Mouse (Mus musculus) G1E-ER4 (cell line): ENCODE results near the gene Pip4k2c. TPM values are rescaled to one million over a fixed set of nuclear protein-coding genes. Genes with fewer than 3 reads are reported as not detected.

Experiments used
- GATA1 ChIP-seq: IDR thresholded peaks from one replicate; pipeline ENCODE4 v1.8.0; 2012; ENCODE audit warnings: low read length, inconsistent platforms
- polyA plus RNA-seq: library from polyadenylated mRNA; stranded (reverse); fragments of >175 nt; gene quantifications from 2 replicates; pipeline ENCODE4 v1.2.3, GENCODE M21; 2012

Pip4k2c gene
- polyA plus RNA-seq, 1 experiment = 80.6 TPM

DNA sequence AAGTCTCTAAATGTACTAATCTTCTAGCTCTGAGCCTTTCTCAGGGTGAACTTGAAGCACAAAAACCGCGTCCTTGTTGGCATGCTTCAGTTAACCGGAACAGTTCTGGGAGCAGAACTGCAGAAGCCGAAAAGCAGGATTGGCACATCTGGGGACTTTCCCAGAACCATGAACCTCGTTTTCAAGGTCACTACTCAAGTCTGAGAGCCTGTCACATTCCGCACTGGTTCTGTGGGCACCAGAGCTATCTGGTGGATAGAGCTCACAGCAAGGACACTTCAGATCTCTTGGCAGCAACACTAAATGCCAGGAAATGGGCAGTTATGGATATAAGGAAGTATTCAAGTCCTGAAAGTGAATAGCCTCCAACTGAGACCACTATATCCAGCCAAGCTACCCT lies 64.2 kb downstream of the Pip4k2c start:
- TF ChIP-seq GATA1 = no peak

Other genes with a start within 250 kb of the Pip4k2c start
- gene Ctdsp2, start 232.9 kb downstream of the Pip4k2c start, polyA plus RNA-seq = 101 and 131 TPM in 2 replicates
- gene Avil, start 210.9 kb downstream of the Pip4k2c start, polyA plus RNA-seq = 0.04 TPM in 2 replicates
- 69.6 and 77.9 TPM in 2 replicates for gene Tsfm, start 180.7 kb downstream of the Pip4k2c start, polyA plus RNA-seq
- gene Mettl1, start 170.2 kb downstream of the Pip4k2c start, polyA plus RNA-seq = 17.5 and 38.2 TPM in 2 replicates
- gene Eef1akmt3, start 170.1 kb downstream of the Pip4k2c start, polyA plus RNA-seq = 0.09 and 0.10 TPM in 2 replicates
- gene Cyp27b1, start 163.3 kb downstream of the Pip4k2c start, polyA plus RNA-seq = 0.03 and 0.11 TPM in 2 replicates
- gene March9, start 151.4 kb downstream of the Pip4k2c start, polyA plus RNA-seq = 0.72 TPM in 2 replicates
- gene Cdk4, start 148.1 kb downstream of the Pip4k2c start, polyA plus RNA-seq = 1,725 and 2,105 TPM in 2 replicates
- gene Tspan31, start 141.3 kb downstream of the Pip4k2c start, polyA plus RNA-seq = 33.1 and 45.9 TPM in 2 replicates
- gene Agap2, start 136.3 kb downstream of the Pip4k2c start, polyA plus RNA-seq = 0.14 and 0.28 TPM in 2 replicates
- 104 and 109 TPM in 2 replicates for gene Os9, start 90.5 kb downstream of the Pip4k2c start, polyA plus RNA-seq
- 143 and 205 TPM in 2 replicates for gene B4galnt1, start 46.4 kb downstream of the Pip4k2c start, polyA plus RNA-seq
- gene Slc26a10, start 30.9 kb downstream of the Pip4k2c start, polyA plus RNA-seq = 0.33 and 0.66 TPM in 2 replicates
- 61.8 and 77.7 TPM in 2 replicates for gene Arhgef25, start 21.5 kb downstream of the Pip4k2c start, polyA plus RNA-seq
- gene Dtx3, start 15.9 kb downstream of the Pip4k2c start, polyA plus RNA-seq = 129 and 155 TPM in 2 replicates
- gene Kif5a, start 51.8 kb upstream of the Pip4k2c start, polyA plus RNA-seq = 0.23 and 0.32 TPM in 2 replicates
- 172 and 175 TPM in 2 replicates for gene Dctn2, start 54.8 kb upstream of the Pip4k2c start, polyA plus RNA-seq
- gene Mbd6, start 77.4 kb upstream of the Pip4k2c start, polyA plus RNA-seq = 225 and 300 TPM in 2 replicates
- 81.9 and 143 TPM in 2 replicates for gene Mars, start 100.2 kb upstream of the Pip4k2c start, polyA plus RNA-seq
- gene Arhgap9, start 110.4 kb upstream of the Pip4k2c start, polyA plus RNA-seq = 21.2 and 32.2 TPM in 2 replicates
- gene Gli1, start 130.4 kb upstream of the Pip4k2c start, polyA plus RNA-seq = 0.05 and 0.06 TPM in 2 replicates
- not detected in 2 replicates for gene Inhbe, start 142.8 kb upstream of the Pip4k2c start, polyA plus RNA-seq
- gene Inhbc, start 158.8 kb upstream of the Pip4k2c start, polyA plus RNA-seq = not detected in 2 replicates
- 79.9 and 87.4 TPM in 2 replicates for gene R3hdm2, start 168.7 kb upstream of the Pip4k2c start, polyA plus RNA-seq